Mouse (Mus musculus): Measurements from ENCODE around the gene 2510009E07Rik. TPM values are rescaled to one million over a fixed set of nuclear protein-coding genes. Genes with fewer than 3 reads are reported as not detected.

Gene 2510009E07Rik
- 14.5 and 19.7 TPM in 2 replicates for polyA plus RNA-seq (2016; fragmentation: Nextera tagmentation; extraction: Ambion mirVana)

GRCm38 (mm10) chr16:21694463-21695241, at the start of gene 2510009E07Rik:
Gene 2510009E07Rik, minus strand, starts transcription at chr16:21694665.
- WGBS = under 1% methylated on average over 57 of the region's 61 CpGs
- H3K4me3 ChIP-seq = peak within 1 kb of the TSS; percentile 90
- no peaks in the 10 kb centered on the region for H3K36me3 ChIP-seq
- peak; percentile 91 for DNase-seq (ENCODE audit: low spot score)
- peaks cover 36% of the 10 kb centered on the region for H3K4me1 ChIP-seq
- H3K9me3 ChIP-seq = no peaks in the 10 kb centered on the region
- H3K27ac ChIP-seq = peak within 1 kb of the TSS; percentile 96
- H3K27me3 ChIP-seq (ENCODE audit: insufficient read depth, poor library complexity, severe bottlenecking) = no peaks in the 10 kb centered on the region

GRCm38 (mm10) chr16:21743401-21743800, 48.9 kb upstream of the 2510009E07Rik start:
- Histone ChIP-seq H3K9me3 (no peaks in the 10 kb centered on the region), H3K27ac (no peak overlapping the region), H3K4me1 (no peaks in the 10 kb centered on the region), H3K36me3 (no peaks in the 10 kb centered on the region), H3K27me3 (ENCODE audit: insufficient read depth, poor library complexity, severe bottlenecking) (no peaks in the 10 kb centered on the region), H3K4me3 (no peak overlapping the region)
- 84% methylated on average over 6 of the region's 6 CpGs for WGBS
- DNase-seq (ENCODE audit: low spot score) = no peak

- no peak for DNase-seq (ENCODE audit: low spot score)
- Histone ChIP-seq H3K4me3 (no peak overlapping the region), H3K4me1 (no peaks in the 10 kb centered on the region), H3K36me3 (no peaks in the 10 kb centered on the region), H3K27ac (no peak overlapping the region), H3K9me3 (no peaks in the 10 kb centered on the region), H3K27me3 (ENCODE audit: insufficient read depth, poor library complexity, severe bottlenecking) (no peaks in the 10 kb centered on the region)
- 91% methylated on average over 5 of the region's 5 CpGs for WGBS
Measured at GRCm38 (mm10) chr16:21742898-21743297, 48.4 kb upstream of the 2510009E07Rik start.

GRCm38 (mm10) chr16:21742191-21742870, 47.9 kb upstream of the 2510009E07Rik start:
- 83% methylated on average over 5 of the region's 5 CpGs for WGBS
- H3K27me3 ChIP-seq (ENCODE audit: insufficient read depth, poor library complexity, severe bottlenecking) = no peaks in the 10 kb centered on the region
- no peaks in the 10 kb centered on the region for H3K4me1 ChIP-seq
- DNase-seq (ENCODE audit: low spot score) = no peak
- no peak overlapping the region for H3K27ac ChIP-seq
- H3K36me3 ChIP-seq = no peaks in the 10 kb centered on the region
- H3K9me3 ChIP-seq = no peaks in the 10 kb centered on the region
- H3K4me3 ChIP-seq = no peak overlapping the region

GRCm38 (mm10) chr16:21741542-21741941, 47.1 kb upstream of the 2510009E07Rik start:
- no peaks in the 10 kb centered on the region for H3K4me1 ChIP-seq
- 75% methylated on average over 3 of the region's 3 CpGs for WGBS

GRCm38 (mm10) chr16:21735638-21736037, 41.2 kb upstream of the 2510009E07Rik start:
- no peak for DNase-seq (ENCODE audit: low spot score)
- Histone ChIP-seq H3K27me3 (ENCODE audit: insufficient read depth, poor library complexity, severe bottlenecking) (no peaks in the 10 kb centered on the region), H3K4me1 (no peaks in the 10 kb centered on the region), H3K27ac (no peak overlapping the region), H3K4me3 (no peak overlapping the region), H3K9me3 (no peaks in the 10 kb centered on the region), H3K36me3 (no peaks in the 10 kb centered on the region)
- 88% methylated on average over 1 of the region's 1 CpGs for WGBS

More at GRCm38 (mm10) chr16:21741542-21741941, 47.1 kb upstream of the 2510009E07Rik start:
- H3K27ac ChIP-seq = no peak overlapping the region
- no peaks in the 10 kb centered on the region for H3K9me3 ChIP-seq
- DNase-seq (ENCODE audit: low spot score) = no peak
- H3K4me3 ChIP-seq = no peak overlapping the region
- no peaks in the 10 kb centered on the region for H3K27me3 ChIP-seq (ENCODE audit: insufficient read depth, poor library complexity, severe bottlenecking)
- H3K36me3 ChIP-seq = no peaks in the 10 kb centered on the region

- Histone ChIP-seq H3K4me1 (no peaks in the 10 kb centered on the region), H3K4me3 (peak overlapping the region; percentile 32; the same call in 1 of the 2 replicates), H3K27me3 (ENCODE audit: insufficient read depth, poor library complexity, severe bottlenecking) (no peaks in the 10 kb centered on the region), H3K9me3 (no peaks in the 10 kb centered on the region), H3K36me3 (no peaks in the 10 kb centered on the region), H3K27ac (no peak overlapping the region)
- DNase-seq (ENCODE audit: low spot score) = no peak
- WGBS = 55% methylated on average over 10 of the region's 10 CpGs
Measured at GRCm38 (mm10) chr16:21727897-21728364, 33.5 kb upstream of the 2510009E07Rik start.

- Histone ChIP-seq H3K4me1 (no peaks in the 10 kb centered on the region), H3K27me3 (ENCODE audit: insufficient read depth, poor library complexity, severe bottlenecking) (no peaks in the 10 kb centered on the region), H3K27ac (no peak overlapping the region), H3K4me3 (no peak overlapping the region), H3K36me3 (no peaks in the 10 kb centered on the region), H3K9me3 (no peaks in the 10 kb centered on the region)
- no peak for DNase-seq (ENCODE audit: low spot score)
- 85% methylated on average over 3 of the region's 3 CpGs for WGBS
Measured at GRCm38 (mm10) chr16:21727421-21727820, 33.0 kb upstream of the 2510009E07Rik start.

GRCm38 (mm10) chr16:21724261-21724660, 29.8 kb upstream of the 2510009E07Rik start:
- Histone ChIP-seq H3K9me3 (no peaks in the 10 kb centered on the region), H3K4me3 (no peak overlapping the region), H3K27me3 (ENCODE audit: insufficient read depth, poor library complexity, severe bottlenecking) (no peaks in the 10 kb centered on the region), H3K4me1 (no peaks in the 10 kb centered on the region), H3K36me3 (no peaks in the 10 kb centered on the region), H3K27ac (no peak overlapping the region)
- DNase-seq (ENCODE audit: low spot score) = no peak
- WGBS = 77% methylated on average over 1 of the region's 1 CpGs

GRCm38 (mm10) chr16:21719770-21720169, 25.3 kb upstream of the 2510009E07Rik start:
- no peak for DNase-seq (ENCODE audit: low spot score)
- Histone ChIP-seq H3K9me3 (no peaks in the 10 kb centered on the region), H3K27me3 (ENCODE audit: insufficient read depth, poor library complexity, severe bottlenecking) (no peaks in the 10 kb centered on the region), H3K36me3 (no peaks in the 10 kb centered on the region), H3K27ac (no peak overlapping the region), H3K4me3 (no peak overlapping the region), H3K4me1 (no peaks in the 10 kb centered on the region)
- WGBS = 84% methylated on average over 7 of the region's 7 CpGs

GRCm38 (mm10) chr16:21714516-21714915, 20.1 kb upstream of the 2510009E07Rik start:
- 76% methylated on average over 10 of the region's 10 CpGs for WGBS
- peaks cover 5% of the 10 kb centered on the region; the same call in 1 of the 2 replicates for H3K4me1 ChIP-seq
- no peak overlapping the region for H3K27ac ChIP-seq
- H3K9me3 ChIP-seq = no peaks in the 10 kb centered on the region
- no peak for DNase-seq (ENCODE audit: low spot score)
- no peaks in the 10 kb centered on the region for H3K36me3 ChIP-seq
- no peaks in the 10 kb centered on the region for H3K27me3 ChIP-seq (ENCODE audit: insufficient read depth, poor library complexity, severe bottlenecking)
- no peak overlapping the region for H3K4me3 ChIP-seq

GRCm38 (mm10) chr16:21710321-21710720, 15.9 kb upstream of the 2510009E07Rik start:
- Histone ChIP-seq H3K9me3 (no peaks in the 10 kb centered on the region), H3K4me1 (peaks cover 5% of the 10 kb centered on the region; the same call in 1 of the 2 replicates), H3K27me3 (ENCODE audit: insufficient read depth, poor library complexity, severe bottlenecking) (no peaks in the 10 kb centered on the region), H3K27ac (peak overlapping the region; percentile 45), H3K4me3 (no peak overlapping the region), H3K36me3 (no peaks in the 10 kb centered on the region)
- WGBS = 6% methylated on average over 2 of the region's 2 CpGs
- DNase-seq (ENCODE audit: low spot score) = peak; percentile 80

- Histone ChIP-seq H3K9me3 (0 out of 2 replicates have a peak, but pooled peaks cover 6% of the 10 kb centered on the region), H3K36me3 (no peaks in the 10 kb centered on the region), H3K4me1 (no peaks in the 10 kb centered on the region), H3K4me3 (no peak overlapping the region), H3K27ac (no peak overlapping the region), H3K27me3 (ENCODE audit: insufficient read depth, poor library complexity, severe bottlenecking) (no peaks in the 10 kb centered on the region)
- DNase-seq (ENCODE audit: low spot score) = peak; percentile 54
- WGBS = 26% methylated on average over 5 of the region's 5 CpGs
Measured at GRCm38 (mm10) chr16:21704691-21705090, 10.2 kb upstream of the 2510009E07Rik start.
